Mouse (Mus musculus) kidney, adult 2 months (tissue): ENCODE data around the gene Sde2.

ENCODE experiments used
- CTCF ChIP-seq: fragments of 200-500 bp; conservative IDR thresholded peaks from 2 replicates; pipeline ENCODE4 v1.5.1; 2011; ENCODE audit warnings: low read depth, mild to moderate bottlenecking, control low read depth, low read length, moderate library complexity, mixed read lengths; ENCODE audit not compliant: insufficient read depth, insufficient read length
- POLR2A ChIP-seq: fragments of 200-500 bp; IDR thresholded peaks from one replicate; pipeline ENCODE4 v1.6.1; 2011; ENCODE audit warnings: low read depth, low read length, control low read depth

DNA sequence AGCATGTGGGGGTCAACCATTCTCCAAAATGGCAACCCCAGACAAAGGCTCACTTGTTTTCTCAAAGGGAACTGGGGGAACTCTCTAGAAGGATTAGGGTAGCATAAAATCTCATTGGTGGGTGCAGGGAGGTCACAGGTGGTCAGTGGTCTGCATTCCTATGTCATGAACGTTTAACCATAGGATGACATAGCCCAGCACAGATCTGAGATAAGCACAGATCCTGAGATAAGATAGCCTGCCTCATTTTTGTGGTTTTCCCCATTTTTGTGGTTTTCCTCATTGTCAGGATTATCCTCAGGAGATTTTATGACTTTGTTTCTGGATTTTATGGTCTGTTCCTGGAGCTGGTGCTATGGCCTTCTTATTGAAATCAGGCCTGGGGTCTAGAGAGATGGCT is 66.1 kb downstream of the Sde2 start:
- no peak for TF ChIP-seq POLR2A
- no peak for TF ChIP-seq CTCF
